Mouse (Mus musculus): Measurements from ENCODE around the gene Nectin3.
"Not testable (repeated sequence)": the region's sequence is repeated elsewhere in the genome, so short reads cannot be mapped to it uniquely, and the experiment has no call there.

The Nectin3 gene

DNA sequence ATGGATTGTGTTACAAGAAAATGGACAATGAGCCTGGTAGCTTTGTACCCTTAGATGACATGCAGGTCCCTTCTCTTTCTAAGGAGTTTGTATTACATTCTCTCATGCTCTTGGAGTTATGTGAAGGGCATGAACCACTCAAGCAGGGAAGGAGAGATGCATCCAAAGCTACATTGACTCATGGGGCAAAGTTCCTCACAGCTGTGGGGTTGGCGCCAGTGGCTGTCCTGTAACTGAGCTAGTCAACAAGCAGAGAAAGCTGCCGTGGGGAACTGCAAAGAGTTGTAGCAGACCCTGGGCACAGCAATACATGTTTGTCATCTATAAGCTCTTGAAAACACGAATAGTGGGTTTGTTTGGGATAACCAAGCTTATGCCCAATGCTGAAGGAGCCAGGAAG is 82.1 kb downstream of the Nectin3 start:
- DNase-seq (ENCODE audit: low read depth, low spot score), result no peak

DNA sequence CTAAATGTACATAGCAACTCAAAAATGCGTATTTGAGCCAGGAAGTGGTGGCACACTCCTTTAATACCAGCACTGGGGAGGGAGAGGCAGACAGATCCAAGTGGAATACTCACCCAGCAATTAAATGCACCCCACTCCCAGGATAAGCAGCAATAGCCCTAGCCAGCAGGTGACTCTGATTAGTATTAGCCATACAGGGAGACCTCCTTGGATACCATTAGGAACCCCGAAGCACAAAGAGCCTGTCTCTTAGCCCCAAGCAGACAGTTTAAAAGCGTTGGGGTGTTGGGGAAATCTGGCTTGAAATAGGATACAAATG is 87.6 kb downstream of the Nectin3 start:
- no peak for DNase-seq (ENCODE audit: low read depth, low spot score)

GRCm38 (mm10) chr16:46410053-46410738 is 88.1 kb downstream of the Nectin3 start:
- no peak for DNase-seq (ENCODE audit: low read depth, low spot score)

- DNase-seq (ENCODE audit: low read depth, low spot score), result no peak
These were observed 90.3 kb downstream of the Nectin3 start for GRCm38 (mm10) chr16:46407997-46408396.

DNA sequence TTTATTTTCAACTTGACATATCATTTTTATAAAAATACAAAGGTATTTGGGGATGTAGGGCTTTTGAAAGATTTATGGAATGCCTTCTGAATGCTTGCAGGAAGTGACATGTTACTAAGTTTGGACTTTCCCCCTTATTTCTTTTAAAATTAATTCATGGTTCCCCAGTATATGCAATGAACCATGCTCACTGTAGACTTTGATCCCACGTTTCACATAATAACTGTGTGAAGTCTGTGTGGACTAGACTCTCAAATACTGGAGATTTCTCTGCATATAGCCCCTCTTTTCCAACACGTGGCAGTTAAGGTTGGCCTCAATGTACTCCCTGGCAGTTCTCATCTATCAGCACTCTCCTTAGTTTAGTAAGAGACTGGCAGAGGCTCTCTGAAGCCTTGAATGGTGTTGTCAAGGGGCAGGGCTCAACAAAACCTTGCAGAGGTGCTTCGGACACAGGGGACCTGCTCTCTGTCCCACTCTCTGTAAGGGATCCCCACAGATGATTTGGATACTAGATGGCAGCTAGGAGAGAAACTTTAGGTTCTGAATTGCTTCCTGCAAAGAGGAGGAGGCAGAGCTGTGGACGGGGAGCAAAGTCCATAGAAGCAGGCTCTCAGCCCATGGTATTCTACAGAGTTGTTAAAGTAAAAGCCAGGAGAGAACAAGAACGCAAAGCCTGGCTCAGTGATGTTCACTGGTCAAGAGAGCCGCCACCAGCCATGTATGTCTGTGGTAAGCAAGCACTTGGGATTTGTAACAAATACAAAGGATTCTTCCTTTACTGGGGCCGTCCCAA is 91.3 kb downstream of the Nectin3 start:
- DNase-seq (ENCODE audit: low read depth, low spot score), result no peak

DNA sequence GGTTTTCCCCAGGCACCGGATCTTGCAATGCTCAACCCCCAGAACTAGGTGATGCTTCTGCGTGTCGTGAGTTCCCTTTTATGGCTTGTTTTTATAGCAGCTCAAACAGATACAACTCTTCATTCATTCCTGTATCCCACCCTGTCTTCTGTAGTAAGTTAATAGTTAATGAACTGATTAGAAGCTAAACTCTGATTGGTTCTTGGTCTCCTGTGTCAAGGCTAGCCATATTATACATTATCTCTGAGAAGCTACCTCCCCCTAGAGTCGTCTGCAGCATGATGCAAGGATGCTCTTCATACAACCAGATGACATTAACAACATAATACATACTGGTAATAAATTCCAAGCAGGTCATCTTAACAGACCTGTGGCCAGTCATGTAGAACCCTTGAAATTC is 100.4 kb downstream of the Nectin3 start:
- DNase-seq (ENCODE audit: low read depth, low spot score), result no peak

DNA sequence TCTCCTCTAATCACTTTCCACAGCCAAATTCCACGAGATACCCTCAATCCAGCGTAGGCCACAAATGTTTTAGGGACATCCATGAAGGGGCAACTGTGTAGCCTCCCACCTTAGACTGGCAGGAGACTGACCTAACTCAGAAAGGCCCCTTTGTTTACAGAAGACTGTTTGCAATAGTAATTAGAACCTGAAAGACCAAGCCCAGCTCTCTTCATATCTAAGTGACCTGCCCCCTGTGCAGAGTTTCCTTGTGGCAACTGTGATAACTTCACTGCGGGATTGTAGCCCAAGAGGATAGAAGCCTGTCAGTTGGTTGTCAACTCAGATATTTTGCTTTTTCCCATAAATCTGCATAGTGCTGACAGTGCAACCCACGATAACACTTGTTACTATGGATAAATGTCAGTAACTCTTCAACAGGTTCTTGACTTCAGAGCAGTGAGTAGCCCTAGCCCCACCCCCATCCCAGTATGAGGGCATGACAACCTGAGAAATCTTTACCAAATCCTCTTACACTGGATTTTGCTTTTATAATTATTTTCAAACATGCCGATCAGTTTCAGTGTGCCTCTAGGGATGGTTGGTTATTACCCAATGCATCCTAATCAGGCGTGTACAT is 108.8 kb downstream of the Nectin3 start:
- DNase-seq (ENCODE audit: low read depth, low spot score), result no peak

GRCm38 (mm10) chr16:46388527-46389414 is 109.6 kb downstream of the Nectin3 start:
- no peak for DNase-seq (ENCODE audit: low read depth, low spot score)

DNA sequence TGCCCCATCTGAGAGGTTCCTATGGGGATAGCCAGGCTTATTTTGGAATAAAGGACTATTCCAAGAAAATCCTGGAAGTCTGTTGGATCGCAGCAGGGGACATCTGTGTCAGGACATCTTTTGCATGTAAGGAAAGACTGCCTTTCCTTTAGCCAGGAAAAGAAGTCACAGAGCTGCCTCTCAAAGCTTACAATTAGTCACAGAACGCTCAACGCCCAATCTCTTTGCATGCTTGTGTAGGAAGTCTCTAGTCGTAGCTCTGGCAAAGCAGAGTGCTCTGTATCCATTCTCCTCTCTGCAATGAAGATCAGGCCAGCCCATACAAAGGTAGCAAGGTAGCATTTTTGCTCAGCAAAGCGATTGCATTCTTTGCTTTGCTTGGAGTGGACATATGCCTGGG is 114.0 kb downstream of the Nectin3 start:
- no peak for DNase-seq (ENCODE audit: low read depth, low spot score)

DNA sequence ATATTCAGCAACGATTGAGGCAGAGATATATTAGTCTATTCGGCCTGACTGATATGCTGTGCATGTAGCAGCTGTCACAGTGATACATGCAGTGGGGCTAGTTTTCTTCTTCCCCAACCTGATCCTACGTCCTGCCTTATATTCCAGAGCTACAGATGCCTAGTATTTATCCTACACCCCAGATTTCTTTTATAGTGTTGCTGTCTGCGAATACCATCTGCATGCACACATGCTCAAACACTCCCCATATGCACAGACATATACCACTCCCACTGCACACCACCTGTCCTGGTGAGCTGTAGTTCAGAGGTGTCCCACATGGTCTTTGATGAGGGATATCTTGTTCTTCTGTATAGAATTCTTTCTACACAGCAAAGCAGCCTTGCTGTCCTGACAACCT is 115.0 kb downstream of the Nectin3 start:
- no peak for DNase-seq (ENCODE audit: low read depth, low spot score)

GRCm38 (mm10) chr16:46376575-46376974 is 121.8 kb downstream of the Nectin3 start:
- DNase-seq (ENCODE audit: low read depth, low spot score), result no peak

DNA sequence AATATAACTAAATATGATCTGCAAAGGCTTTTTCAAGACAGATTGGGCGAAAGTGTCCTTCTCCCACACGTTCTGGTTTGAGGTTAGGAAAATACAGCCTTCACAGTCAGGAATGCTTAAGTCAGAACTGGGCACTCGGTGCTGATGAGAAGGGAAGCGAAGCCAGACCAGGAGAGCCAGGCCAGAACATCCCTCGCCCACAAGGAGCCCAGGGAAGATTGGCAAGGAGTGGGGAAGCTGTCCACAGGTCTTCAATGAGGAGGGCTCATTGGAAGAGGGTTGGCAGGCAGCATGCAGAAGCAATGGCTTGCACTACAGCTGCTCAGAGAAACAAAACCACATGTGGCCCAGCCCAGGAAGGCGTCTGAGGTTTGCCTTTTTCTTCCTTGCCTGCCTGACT is 136.3 kb downstream of the Nectin3 start:
- DNase-seq (ENCODE audit: low read depth, low spot score), result no peak

GRCm38 (mm10) chr16:46357658-46358057 is 140.7 kb downstream of the Nectin3 start:
- DNase-seq (ENCODE audit: low read depth, low spot score), result not testable (repeated sequence)

- no peak for DNase-seq (ENCODE audit: low read depth, low spot score)
These were observed 141.7 kb downstream of the Nectin3 start for GRCm38 (mm10) chr16:46356663-46357062.

All from forelimb bud, embryonic 11.5 days (tissue).